Mouse (Mus musculus) urinary bladder, postnatal 10 days (tissue): ENCODE data around the gene Glis3.

Source experiments
- DNase-seq: peaks from one replicate; pipeline ENCODE4 v3.0.0; 2022; ENCODE audit warnings: low spot score

Glis3 gene

GRCm38 (mm10) chr19:28328444-28329110 is 351.3 kb downstream of the Glis3 start:
- no peak for DNase-seq

DNA sequence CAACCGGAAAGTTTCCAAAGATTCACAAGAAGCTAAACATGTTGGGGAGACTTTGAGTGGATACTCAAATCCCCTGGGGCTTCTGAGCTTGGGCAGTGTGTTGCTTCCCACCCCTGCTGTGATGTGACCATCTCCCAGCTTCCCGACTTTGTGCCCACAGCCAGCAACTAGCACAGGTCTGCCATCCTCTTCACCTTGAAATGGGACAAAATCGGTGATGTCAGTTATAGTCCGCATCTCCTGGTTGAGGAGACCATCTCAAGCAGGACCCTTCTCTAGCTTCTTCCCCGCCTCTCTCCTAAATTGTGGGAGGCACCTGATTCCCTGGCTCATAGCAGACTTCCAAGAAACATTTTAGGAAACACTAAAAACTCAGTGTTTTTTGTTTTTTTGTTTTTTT is 352.3 kb downstream of the Glis3 start:
- no peak for DNase-seq

DNA sequence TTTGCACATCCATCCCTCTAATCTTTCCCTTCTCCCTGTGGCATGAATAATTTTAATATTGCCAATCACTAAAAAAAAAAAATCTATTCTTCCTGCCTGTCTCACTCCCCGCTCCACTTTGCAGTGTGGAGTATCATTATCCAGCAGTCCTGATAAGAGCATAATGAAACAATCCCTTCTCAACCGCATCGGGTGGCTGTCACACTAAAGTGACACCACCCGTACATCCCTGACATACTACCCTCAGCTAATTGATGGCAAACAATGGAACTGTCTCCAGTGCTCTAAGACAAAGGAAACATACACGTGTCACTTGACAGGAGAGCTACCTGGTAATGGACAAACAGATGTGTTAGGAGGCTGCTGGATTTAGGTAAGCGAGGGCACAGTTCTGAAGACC is 373.8 kb downstream of the Glis3 start:
- DNase-seq, result no peak

DNA sequence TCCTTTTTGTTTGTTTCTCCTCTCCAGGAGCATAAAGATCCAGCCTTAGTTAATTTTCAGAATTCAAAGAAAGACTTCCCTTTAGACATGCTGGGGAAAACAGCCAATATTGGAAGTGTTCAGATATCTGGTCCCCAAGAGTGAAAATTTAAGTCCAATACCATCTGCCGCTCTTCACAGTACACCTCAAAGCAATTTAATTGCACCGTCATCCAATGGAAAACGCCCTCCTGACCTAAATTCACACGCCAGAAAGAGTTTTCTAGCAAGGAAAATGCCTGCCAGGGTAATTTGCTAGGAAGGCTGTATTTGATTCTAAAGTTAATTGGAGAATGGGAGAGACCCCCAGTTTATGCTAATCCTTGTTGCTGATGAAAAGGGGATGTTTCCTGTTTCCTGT is 374.4 kb downstream of the Glis3 start:
- no peak for DNase-seq

DNA sequence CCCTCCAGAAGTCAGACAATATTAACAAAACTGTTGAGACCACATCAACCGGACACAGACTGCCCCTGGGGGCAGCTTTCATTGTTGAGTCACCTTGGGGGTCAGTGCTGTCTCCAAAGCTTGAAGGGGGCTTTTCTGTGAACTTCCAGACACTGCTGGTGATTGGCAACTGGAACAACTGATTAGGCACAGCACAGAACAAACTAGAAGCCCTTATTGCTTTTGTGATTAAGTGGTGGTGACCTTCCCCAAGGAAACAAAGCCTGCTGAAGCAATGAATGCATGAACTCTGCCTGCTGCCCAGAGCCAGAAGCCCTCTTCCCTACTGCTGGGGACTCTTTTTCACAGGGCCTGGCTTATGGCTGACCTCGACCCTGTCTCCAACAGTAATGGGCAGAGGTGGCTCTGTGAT is 377.0 kb downstream of the Glis3 start:
- DNase-seq, result no peak

GRCm38 (mm10) chr19:28300226-28300625 is 379.7 kb downstream of the Glis3 start:
- DNase-seq, result no peak

DNA sequence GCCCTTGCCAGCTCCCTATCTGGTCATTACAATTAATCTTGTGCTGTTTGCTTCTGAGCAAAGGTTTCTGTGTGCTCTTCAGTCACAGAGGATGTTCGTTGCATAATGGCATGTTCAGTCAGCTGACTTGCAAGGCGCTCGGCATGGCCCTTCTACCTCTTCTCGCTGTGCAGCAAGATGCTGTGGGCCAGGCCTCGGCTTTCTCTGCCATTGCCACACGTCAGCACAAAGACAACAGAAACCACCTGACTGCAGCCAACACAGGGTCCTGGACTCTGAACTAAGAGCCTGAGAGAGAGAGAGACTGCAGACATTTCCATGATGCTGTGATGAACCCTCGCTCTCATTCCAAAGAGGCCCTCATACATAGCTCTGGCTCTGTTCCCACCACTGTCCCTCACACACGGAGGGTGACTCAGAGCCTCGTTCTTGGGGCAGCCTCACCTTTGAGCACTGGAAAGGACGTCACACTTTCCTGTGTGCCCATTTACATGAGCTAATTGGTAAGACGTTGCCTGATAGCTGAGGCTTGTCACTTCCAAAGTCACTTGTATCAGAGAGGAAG is 380.6 kb downstream of the Glis3 start:
- no peak for DNase-seq

- no peak for DNase-seq
Measured at GRCm38 (mm10) chr19:28298669-28299068, 381.2 kb downstream of the Glis3 start.

DNA sequence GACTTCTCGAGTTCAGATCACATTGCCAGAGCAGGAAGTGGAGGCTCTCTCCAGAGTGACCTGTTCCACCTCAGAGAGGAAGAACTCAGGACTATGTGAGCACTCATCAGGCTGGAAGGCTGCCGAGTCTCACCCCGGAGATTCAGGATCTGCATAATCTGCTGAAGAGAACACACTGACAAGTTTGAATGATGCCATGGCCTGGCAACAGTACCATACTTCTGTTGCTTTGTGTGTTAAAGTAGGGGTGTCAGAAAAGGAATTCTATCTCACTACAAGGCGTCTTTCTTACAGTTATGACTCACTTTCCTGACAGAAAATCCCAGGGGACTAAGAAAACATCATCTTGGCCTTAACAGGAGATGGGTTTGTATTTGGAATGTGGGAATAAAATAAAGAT is 388.3 kb downstream of the Glis3 start:
- no peak for DNase-seq

GRCm38 (mm10) chr19:28289457-28289856 is 390.4 kb downstream of the Glis3 start:
- DNase-seq, result no peak

GRCm38 (mm10) chr19:28287431-28287830 is 392.4 kb downstream of the Glis3 start:
- no peak for DNase-seq

GRCm38 (mm10) chr19:28284098-28284569 is 395.7 kb downstream of the Glis3 start:
- no peak for DNase-seq

DNA sequence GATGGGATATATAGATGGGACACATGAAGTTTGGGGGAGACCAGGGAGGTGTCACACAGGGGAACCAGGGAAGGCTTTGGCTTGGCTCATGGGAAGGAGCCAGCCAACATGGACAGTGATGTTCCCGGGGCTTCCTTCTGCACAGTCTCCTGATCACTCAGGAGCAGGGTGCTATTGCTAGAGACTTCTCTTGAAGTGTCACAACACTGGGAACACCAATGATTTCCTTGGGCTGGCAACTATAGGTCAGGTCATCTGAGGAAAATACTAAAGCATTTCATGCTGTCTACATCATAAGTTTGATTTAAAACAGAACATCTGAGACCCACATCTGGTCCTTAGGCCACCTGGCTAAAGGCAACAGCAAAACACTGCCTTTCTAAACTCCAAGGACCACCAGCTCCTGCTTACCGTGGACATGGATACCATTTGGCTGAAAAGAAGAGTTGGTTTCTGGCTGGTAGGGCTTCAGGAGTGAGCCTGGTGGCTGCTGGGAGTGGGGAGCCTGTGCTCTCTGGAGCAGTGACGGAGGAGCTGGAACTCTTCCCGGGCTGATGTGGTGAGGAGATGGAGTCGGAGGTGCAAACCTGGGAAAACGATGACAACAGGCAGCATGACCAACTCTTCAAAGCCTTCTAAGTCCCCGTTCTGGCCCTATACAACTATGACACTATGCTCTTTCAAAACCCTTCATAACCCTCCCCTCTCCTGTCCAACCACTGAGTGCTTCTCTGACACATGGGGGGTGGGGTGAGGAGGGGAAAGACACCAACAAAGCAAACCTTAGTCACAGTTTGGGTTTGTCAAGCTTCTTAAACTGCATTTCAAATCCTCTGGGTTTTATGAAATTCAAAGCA is 396.4 kb downstream of the Glis3 start:
- no peak for DNase-seq

DNA sequence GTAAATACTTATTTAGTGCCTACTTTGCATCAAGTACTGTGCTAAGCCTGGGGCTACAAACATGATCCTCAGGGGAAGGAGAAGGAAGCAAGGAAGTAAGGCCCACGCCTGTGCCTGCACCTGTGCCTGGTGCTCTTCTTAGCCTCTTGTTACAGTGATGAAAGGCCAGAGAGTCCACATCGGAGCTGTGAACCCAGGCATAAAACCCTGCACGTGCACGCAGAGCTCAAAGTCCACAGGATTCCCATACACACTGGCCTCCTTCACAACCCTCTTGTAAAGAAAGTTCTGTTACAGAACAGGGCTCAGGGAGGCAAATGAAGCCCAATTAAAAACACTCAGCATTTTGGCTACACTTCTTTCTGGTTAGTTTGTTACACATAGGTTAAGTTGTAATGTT is 398.5 kb downstream of the Glis3 start:
- no peak for DNase-seq

- no peak for DNase-seq
Measured at GRCm38 (mm10) chr19:28277104-28277503, 402.8 kb downstream of the Glis3 start.

DNA sequence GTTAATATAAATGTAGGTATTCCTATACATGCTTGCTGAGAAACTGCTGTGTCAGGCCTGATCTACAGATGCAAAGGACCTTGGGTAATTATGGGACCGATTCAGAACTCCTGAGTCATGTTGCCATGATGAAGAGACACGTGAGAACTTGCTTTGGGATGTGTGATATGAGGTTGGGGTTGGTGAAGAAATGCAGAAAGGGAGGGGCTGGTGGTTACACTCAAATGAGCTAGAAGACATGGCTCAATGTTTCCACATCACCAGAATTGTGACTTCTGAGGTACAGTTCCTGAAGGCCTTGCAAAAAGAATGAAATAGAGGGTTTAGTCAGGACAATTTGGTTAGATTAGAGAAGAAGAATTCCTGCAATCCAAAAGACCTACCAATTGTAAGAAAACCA is 405.4 kb downstream of the Glis3 start:
- DNase-seq, result no peak

- no peak for DNase-seq
Measured at GRCm38 (mm10) chr19:28273946-28274345, 405.9 kb downstream of the Glis3 start.

DNA sequence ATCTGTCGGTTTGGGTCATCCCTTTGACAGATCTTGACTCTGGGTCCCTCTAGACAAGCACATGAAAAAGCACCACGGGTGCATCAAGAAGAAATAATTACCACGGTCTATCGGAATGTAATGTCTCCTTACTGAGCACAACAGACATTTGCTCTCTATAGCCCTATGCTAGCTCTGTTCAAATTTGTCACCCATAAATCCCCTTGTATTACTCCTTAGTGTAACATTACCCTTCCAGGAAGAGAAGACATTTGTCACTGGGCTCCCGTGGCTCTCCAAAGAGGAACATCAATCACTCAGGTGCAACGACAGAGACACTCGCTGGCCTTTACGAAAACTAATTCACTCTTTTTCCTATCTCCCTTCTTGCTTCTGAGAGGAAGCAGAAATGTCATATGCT is 413.0 kb downstream of the Glis3 start:
- no peak for DNase-seq

DNA sequence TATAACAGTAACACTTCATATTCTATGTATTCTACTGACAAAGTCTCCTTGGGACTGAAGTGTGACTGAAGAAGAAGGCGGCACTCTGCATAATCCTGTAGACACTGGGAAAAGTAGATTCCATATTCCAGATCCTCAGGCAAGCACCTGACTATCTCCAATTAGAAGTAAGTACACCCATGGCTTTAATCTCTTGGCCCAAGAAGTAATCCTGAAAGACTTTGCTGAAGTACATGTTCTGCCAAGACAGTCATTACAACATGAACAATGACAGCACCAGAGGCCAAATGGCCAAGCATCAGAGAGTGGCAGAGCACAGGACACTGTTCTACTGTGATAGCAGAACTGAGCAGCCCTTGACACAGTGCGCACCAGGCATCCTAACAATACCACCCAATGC is 414.1 kb downstream of the Glis3 start:
- no peak for DNase-seq

GRCm38 (mm10) chr19:28258907-28259675 is 420.8 kb downstream of the Glis3 start:
- no peak for DNase-seq

DNA sequence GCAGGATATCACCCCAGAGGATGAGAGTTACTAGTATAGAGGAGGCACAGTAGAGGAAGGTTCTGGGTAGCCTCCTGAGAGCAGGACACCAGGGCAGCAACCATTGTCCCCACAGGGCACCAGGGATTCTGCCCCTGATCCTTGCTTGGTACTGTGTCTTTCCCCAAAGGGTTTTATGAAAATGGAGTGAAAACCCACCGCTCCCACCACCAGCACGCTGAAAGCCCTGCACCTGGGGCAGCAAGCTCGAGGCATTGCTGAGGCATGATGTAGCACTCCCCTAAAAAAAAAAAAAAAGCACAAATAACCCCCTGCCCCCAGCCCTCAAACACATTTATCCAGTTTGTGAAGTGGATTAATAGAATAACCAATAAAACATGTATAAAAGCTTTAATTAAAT is 421.4 kb downstream of the Glis3 start:
- no peak for DNase-seq

DNA sequence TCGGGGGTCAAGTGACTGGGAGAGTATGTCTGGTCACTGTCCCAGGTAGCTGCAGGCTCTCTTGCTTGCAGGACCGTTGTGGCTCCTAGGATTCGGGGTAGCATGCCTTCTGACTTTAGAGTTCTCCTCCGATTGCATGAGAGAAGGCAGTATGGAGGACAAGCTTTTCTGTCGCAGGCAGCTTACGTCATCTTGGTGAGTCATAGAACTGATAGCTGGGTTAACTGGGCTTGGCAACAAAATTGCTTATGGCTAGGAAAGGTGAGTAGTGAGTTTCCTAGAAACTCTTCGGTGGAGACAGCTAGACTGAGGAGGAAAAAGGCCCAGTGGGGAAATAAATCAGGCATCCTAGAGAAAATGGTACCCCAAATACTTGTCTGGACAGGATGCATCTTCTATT is 432.5 kb downstream of the Glis3 start:
- DNase-seq, result no peak
